Mouse (Mus musculus) MEL (cell line): ENCODE results near the gene Cdc42se2. TPM values are rescaled to one million over a fixed set of nuclear protein-coding genes. Genes with fewer than 3 reads are reported as not detected.

Experiments used
- DNase-seq: peaks from one replicate; pipeline ENCODE4 v3.0.0; 2011; ENCODE audit warnings: low read depth, low spot score
- H3K27ac ChIP-seq: 2 replicates; pipeline ENCODE4 v1.5.1; 2012; ENCODE audit warnings: low read depth, mild to moderate bottlenecking, control low read depth, low read length, moderate library complexity; ENCODE audit not compliant: control insufficient read depth
- H3K27me3 ChIP-seq, 2 experiments: fragments of 150-350 bp in 1 of 2; sonication (generic) in 1 of 2; 2 replicates each; pipeline ENCODE4 v1.6.1; 2012; ENCODE audit warnings: low read length in 2 of 2, mild to moderate bottlenecking in 2 of 2, improper control_type of control experiment in 1 of 2, moderate library complexity in 1 of 2; ENCODE audit not compliant: insufficient read depth in 2 of 2, control insufficient read depth in 1 of 2
- H3K36me3 ChIP-seq, 2 experiments: 2 replicates each; pipeline ENCODE4 v1.6.1; 2012 to 2014; ENCODE audit warnings: low read length in 2 of 2, improper control_type of control experiment in 1 of 2, inconsistent platforms in 1 of 2, mild to moderate bottlenecking in 1 of 2; ENCODE audit not compliant: insufficient read depth in 2 of 2, control insufficient read depth in 1 of 2
- H3K4me1 ChIP-seq, 2 experiments: fragments of 150-350 bp in 1 of 2; sonication (generic) in 1 of 2; 2 replicates each; pipeline ENCODE4 v1.6.1; 2012; ENCODE audit warnings: low read length in 2 of 2, improper control_type of control experiment in 1 of 2, mild to moderate bottlenecking in 1 of 2; ENCODE audit not compliant: insufficient read depth in 2 of 2, control insufficient read depth in 1 of 2
- H3K4me3 ChIP-seq, 2 experiments: fragments of 150-350 bp in 1 of 2; sonication (generic) in 1 of 2; 2 replicates each; pipeline ENCODE4 v1.5.1; 2012; ENCODE audit warnings: low read depth in 2 of 2, low read length in 2 of 2, mild to moderate bottlenecking in 2 of 2, moderate library complexity in 2 of 2, control low read depth in 1 of 2, improper control_type of control experiment in 1 of 2; ENCODE audit not compliant: control insufficient read depth in 1 of 2, insufficient read depth in 1 of 2
- H3K79me2 ChIP-seq: 2 replicates; pipeline ENCODE4 v1.6.1; 2012; ENCODE audit warnings: mild to moderate bottlenecking, low read length, moderate library complexity; ENCODE audit not compliant: control insufficient read depth, poor library complexity, insufficient read depth
- H3K9ac ChIP-seq: 2 replicates; pipeline ENCODE4 v1.6.1; 2012; ENCODE audit warnings: low read depth, mild to moderate bottlenecking, control low read depth, low read length, moderate library complexity; ENCODE audit not compliant: control insufficient read depth, poor library complexity, severe bottlenecking
- H3K9me3 ChIP-seq: fragments of 150-350 bp; sonication (generic); replicated peaks from 2 replicates; pipeline ENCODE4 v1.6.1; 2012; ENCODE audit warnings: mild to moderate bottlenecking, low read length, improper control_type of control experiment, moderate library complexity; ENCODE audit not compliant: insufficient read depth
- BHLHE40 ChIP-seq: IDR thresholded peaks from 2 replicates; pipeline ENCODE4 v1.6.1; 2012; ENCODE audit warnings: low read depth, mild to moderate bottlenecking, inconsistent platforms, low read length, improper control_type of control experiment, borderline replicate concordance
- CHD1 ChIP-seq: IDR thresholded peaks from 2 replicates; pipeline ENCODE4 v1.6.1; 2012; ENCODE audit warnings: low read depth, mild to moderate bottlenecking, inconsistent platforms, low read length, improper control_type of control experiment
- CHD2 ChIP-seq: IDR thresholded peaks from 2 replicates; pipeline ENCODE4 v1.6.1; 2011; ENCODE audit warnings: low read length, improper control_type of control experiment
- EP300 ChIP-seq, 2 experiments: IDR thresholded peaks; 2 replicates each; pipeline ENCODE4 v1.6.1; 2011; ENCODE audit warnings: improper control_type of control experiment in 2 of 2, low read length in 2 of 2, low read depth in 1 of 2, mild to moderate bottlenecking in 1 of 2
- ETS1 ChIP-seq: IDR thresholded peaks from 2 replicates; pipeline ENCODE4 v1.6.1; 2012; ENCODE audit warnings: low read depth, mild to moderate bottlenecking, inconsistent platforms, low read length, improper control_type of control experiment, moderate library complexity
- GABPA ChIP-seq: IDR thresholded peaks from 2 replicates; pipeline ENCODE4 v1.6.1; 2012; ENCODE audit warnings: low read depth, mild to moderate bottlenecking, inconsistent platforms, low read length, improper control_type of control experiment, moderate library complexity
- HCFC1 ChIP-seq: IDR thresholded peaks from 2 replicates; pipeline ENCODE4 v1.6.1; 2012; ENCODE audit warnings: low read depth, mild to moderate bottlenecking, inconsistent platforms, low read length, improper control_type of control experiment, moderate library complexity
- JUND ChIP-seq: IDR thresholded peaks from 2 replicates; pipeline ENCODE4 v1.6.1; 2011; ENCODE audit warnings: low read depth, mild to moderate bottlenecking, improper control_type of control experiment, low read length
- KAT2A ChIP-seq: conservative IDR thresholded peaks from 2 replicates; pipeline ENCODE4 v1.6.1; 2012; ENCODE audit warnings: low read depth, low read length, improper control_type of control experiment, inconsistent platforms
- MAFK ChIP-seq: IDR thresholded peaks from 2 replicates; pipeline ENCODE4 v1.6.1; 2011; ENCODE audit warnings: low read depth, mild to moderate bottlenecking, low read length, improper control_type of control experiment, borderline replicate concordance
- MAZ ChIP-seq: IDR thresholded peaks from 2 replicates; pipeline ENCODE4 v1.6.1; 2012; ENCODE audit warnings: low read depth, mild to moderate bottlenecking, inconsistent platforms, low read length, improper control_type of control experiment
- MXI1 ChIP-seq: IDR thresholded peaks from 2 replicates; pipeline ENCODE4 v1.6.1; 2011; ENCODE audit warnings: mild to moderate bottlenecking, low read depth, low read length, improper control_type of control experiment
- MYB ChIP-seq: IDR thresholded peaks from 2 replicates; pipeline ENCODE4 v1.6.1; 2011; ENCODE audit warnings: mild to moderate bottlenecking, low read depth, low read length, improper control_type of control experiment
- NELFE ChIP-seq: IDR thresholded peaks from 2 replicates; pipeline ENCODE4 v1.6.1; 2011; ENCODE audit warnings: low read depth, low read length, improper control_type of control experiment
- POLR2AphosphoS2 ChIP-seq: IDR thresholded peaks from 2 replicates; pipeline ENCODE4 v1.6.1; 2011; ENCODE audit warnings: low read length, improper control_type of control experiment
- POLR2AphosphoS5 ChIP-seq: IDR thresholded peaks from 2 replicates; pipeline ENCODE4 v1.6.1; 2012; ENCODE audit warnings: low read depth, borderline replicate concordance, mild to moderate bottlenecking, inconsistent platforms, low read length, moderate library complexity, mixed read lengths
- RAD21 ChIP-seq: IDR thresholded peaks from 2 replicates; pipeline ENCODE4 v1.6.1; 2011; ENCODE audit warnings: mild to moderate bottlenecking, low read depth, low read length, improper control_type of control experiment
- RCOR1 ChIP-seq: IDR thresholded peaks from 2 replicates; pipeline ENCODE4 v1.6.1; 2012; ENCODE audit warnings: low read depth, mild to moderate bottlenecking, inconsistent platforms, low read length, improper control_type of control experiment
- SIN3A ChIP-seq: IDR thresholded peaks from 2 replicates; pipeline ENCODE4 v1.6.1; 2012; ENCODE audit warnings: low read length, improper control_type of control experiment, inconsistent platforms
- TBP ChIP-seq: IDR thresholded peaks from 2 replicates; pipeline ENCODE4 v1.8.0; 2011; ENCODE audit warnings: low read depth, low read length, improper control_type of control experiment
- TCF12 ChIP-seq: IDR thresholded peaks from 2 replicates; pipeline ENCODE4 v1.6.1; 2014; ENCODE audit warnings: low read depth, mild to moderate bottlenecking, inconsistent platforms, low read length, improper control_type of control experiment, moderate library complexity
- UBTF ChIP-seq: IDR thresholded peaks from 2 replicates; pipeline ENCODE4 v1.6.1; 2012; ENCODE audit warnings: low read depth, mild to moderate bottlenecking, inconsistent platforms, low read length, improper control_type of control experiment, moderate library complexity, borderline replicate concordance; ENCODE audit not compliant: insufficient read depth
- USF1 ChIP-seq: IDR thresholded peaks from 2 replicates; pipeline ENCODE4 v1.6.1; 2014; ENCODE audit warnings: low read depth, mild to moderate bottlenecking, inconsistent platforms, low read length, improper control_type of control experiment, moderate library complexity
- USF2 ChIP-seq, 2 experiments: IDR thresholded peaks; 2 replicates each; pipeline ENCODE4 v1.6.1; 2011 to 2012; ENCODE audit warnings: improper control_type of control experiment in 2 of 2, low read length in 2 of 2, borderline replicate concordance in 1 of 2, inconsistent platforms in 1 of 2, low read depth in 1 of 2, mild to moderate bottlenecking in 1 of 2; ENCODE audit not compliant: insufficient read depth in 1 of 2
- ZKSCAN1 ChIP-seq: IDR thresholded peaks from 2 replicates; pipeline ENCODE4 v1.6.1; 2012; ENCODE audit warnings: low read depth, mild to moderate bottlenecking, inconsistent platforms, low read length, improper control_type of control experiment, moderate library complexity
- ZMIZ1 ChIP-seq: IDR thresholded peaks from 2 replicates; pipeline ENCODE4 v1.6.1; 2012; ENCODE audit warnings: low read depth, mild to moderate bottlenecking, inconsistent platforms, low read length, improper control_type of control experiment, moderate library complexity
- polyA plus RNA-seq, 2 experiments: library from polyadenylated mRNA; stranded (reverse) in 1 of 2; unstranded in 1 of 2; fragments of >175 nt in 1 of 2; fragments of >200 nt in 1 of 2; gene quantifications; 2 replicates each; pipeline versions ENCODE4 v1.2.1 to v1.2.4; 2012; ENCODE audit warnings: low replicate concordance in 2 of 2, low read depth in 1 of 2; ENCODE audit not compliant: insufficient read length in 2 of 2, insufficient read depth in 1 of 2, missing spikeins in 1 of 2
- total RNA-seq: library from RNA; depleted of rRNA; stranded (reverse); fragments of 300-350 nt; gene quantifications from 2 replicates; pipeline ENCODE4 v1.2.3, GENCODE M21; 2012

The Cdc42se2 gene
- total and polyA plus RNA-seq, 3 experiments = 30.1 to 47.4 (median 33.4) TPM

- no peaks in the 10 kb centered on the region for H3K27me3 ChIP-seq
- no peaks in the 10 kb centered on the region for H3K9me3 ChIP-seq
- no peak overlapping the region for H3K27ac ChIP-seq
- H3K4me1 ChIP-seq = 0 out of 4 replicates have a peak, but pooled peaks cover 0 to 2% of the 10 kb centered on the region in 2 experiments
- no peak overlapping the region for H3K9ac ChIP-seq
- DNase-seq = no peak
- no peak for TF ChIP-seq UBTF
- no peak for TF ChIP-seq GABPA
- TF ChIP-seq EP300 (IDR thresholded peaks at IDR 0.05; ENCODE audit: low read depth in 1 of 2, low read length in 2 of 2) = no peak
- TF ChIP-seq SIN3A = no peak
- TF ChIP-seq USF2 (IDR thresholded peaks at IDR 0.05; ENCODE audit: borderline replicate concordance in 1 of 2, insufficient read depth in 1 of 2, low read depth in 1 of 2, low read length in 2 of 2) = no peak
- TF ChIP-seq BHLHE40 = no peak
- TF ChIP-seq CHD2 = no peak
- TF ChIP-seq TBP = no peak
- no peak for TF ChIP-seq HCFC1
- no peak for TF ChIP-seq CHD1
- no peak for TF ChIP-seq KAT2A
- no peak for TF ChIP-seq MAZ
- TF ChIP-seq USF1 = no peak
- TF ChIP-seq NELFE = no peak
- no peak for TF ChIP-seq ZKSCAN1
- no peak for TF ChIP-seq TCF12
- TF ChIP-seq MXI1 = no peak
- TF ChIP-seq, all 39 proteins: peak for 0
- H3K79me2 ChIP-seq = no peaks in the 10 kb centered on the region
- no peak overlapping the region for H3K4me3 ChIP-seq
- peaks cover 2 to 6% of the 10 kb centered on the region in 2 experiments; a peak in 3 of 4 replicates for H3K36me3 ChIP-seq
Measured at GRCm38 (mm10) chr11:54730931-54731330, 56.5 kb downstream of the Cdc42se2 start.

GRCm38 (mm10) chr11:54729311-54729710, 58.2 kb downstream of the Cdc42se2 start:
- no peaks in the 10 kb centered on the region for H3K9me3 ChIP-seq
- H3K4me3 ChIP-seq = no peak overlapping the region
- H3K27ac ChIP-seq = no peak overlapping the region
- no peak for DNase-seq
- no peak overlapping the region for H3K9ac ChIP-seq
- H3K4me1 ChIP-seq = 0 out of 4 replicates have a peak, but pooled peaks cover 0 to 2% of the 10 kb centered on the region in 2 experiments
- H3K27me3 ChIP-seq = no peaks in the 10 kb centered on the region
- no peak for TF ChIP-seq ZMIZ1
- no peak for TF ChIP-seq MAFK
- no peak for TF ChIP-seq ETS1
- no peak for TF ChIP-seq RCOR1
- no peak for TF ChIP-seq BHLHE40
- TF ChIP-seq POLR2AphosphoS2 = no peak
- no peak for TF ChIP-seq CHD2
- no peak for TF ChIP-seq EP300 (IDR thresholded peaks at IDR 0.05; ENCODE audit: low read depth in 1 of 2, low read length in 2 of 2)
- no peak for TF ChIP-seq MYB
- TF ChIP-seq POLR2AphosphoS5 = no peak
- TF ChIP-seq KAT2A = no peak
- TF ChIP-seq SIN3A = no peak
- TF ChIP-seq JUND = no peak
- no peak for TF ChIP-seq UBTF
- no peak for TF ChIP-seq RAD21
- peaks cover 2 to 6% of the 10 kb centered on the region in 2 experiments; a peak in 3 of 4 replicates for H3K36me3 ChIP-seq
- H3K79me2 ChIP-seq = no peaks in the 10 kb centered on the region
